Mouse (Mus musculus): ENCODE data around the gene Cir1.

Cir1 gene

GRCm38 (mm10) chr2:73302722-73303121, 9.8 kb downstream of the Cir1 start:
- DNase-seq (ENCODE audit: low read depth, low spot score), result no peak

- no peak for DNase-seq (ENCODE audit: low read depth, low spot score)
These were observed 10.5 kb downstream of the Cir1 start for GRCm38 (mm10) chr2:73301979-73302378.

GRCm38 (mm10) chr2:73298841-73299240, 13.7 kb downstream of the Cir1 start:
- DNase-seq (ENCODE audit: low read depth, low spot score), result no peak

- no peak for DNase-seq (ENCODE audit: low read depth, low spot score)
These were observed 14.3 kb downstream of the Cir1 start for GRCm38 (mm10) chr2:73298154-73298553.

GRCm38 (mm10) chr2:73295023-73295422, 17.5 kb downstream of the Cir1 start:
- DNase-seq (ENCODE audit: low read depth, low spot score), result no peak

- no peak for DNase-seq (ENCODE audit: low read depth, low spot score)
These were observed 21.4 kb downstream of the Cir1 start for GRCm38 (mm10) chr2:73291130-73291529.

- peak; percentile 54 for DNase-seq (ENCODE audit: low read depth, low spot score)
These were observed 26.9 kb downstream of the Cir1 start for GRCm38 (mm10) chr2:73285630-73286029.

- no peak for DNase-seq (ENCODE audit: low read depth, low spot score)
These were observed 30.8 kb downstream of the Cir1 start for GRCm38 (mm10) chr2:73281707-73282106.

- DNase-seq (ENCODE audit: low read depth, low spot score), result no peak
These were observed 31.3 kb downstream of the Cir1 start for GRCm38 (mm10) chr2:73281048-73281661.

- no peak for DNase-seq (ENCODE audit: low read depth, low spot score)
These were observed 32.0 kb downstream of the Cir1 start for GRCm38 (mm10) chr2:73280356-73281047.

- DNase-seq (ENCODE audit: low read depth, low spot score), result no peak
These were observed 33.0 kb downstream of the Cir1 start for GRCm38 (mm10) chr2:73279271-73280038.

- DNase-seq (ENCODE audit: low read depth, low spot score), result no peak
These were observed 33.6 kb downstream of the Cir1 start for GRCm38 (mm10) chr2:73278869-73279268.

GRCm38 (mm10) chr2:73278131-73278854, 34.2 kb downstream of the Cir1 start:
- DNase-seq (ENCODE audit: low read depth, low spot score), result peak; percentile 82

GRCm38 (mm10) chr2:73277709-73278075, 34.8 kb downstream of the Cir1 start:
- no peak for DNase-seq (ENCODE audit: low read depth, low spot score)

- DNase-seq (ENCODE audit: low read depth, low spot score), result peak; percentile 50
These were observed 35.3 kb downstream of the Cir1 start for GRCm38 (mm10) chr2:73277021-73277708.

- peak; percentile 31 for DNase-seq (ENCODE audit: low read depth, low spot score)
These were observed 36.3 kb downstream of the Cir1 start for GRCm38 (mm10) chr2:73276141-73276571.

- no peak for DNase-seq (ENCODE audit: low read depth, low spot score)
These were observed 37.0 kb downstream of the Cir1 start for GRCm38 (mm10) chr2:73275261-73276040.

- DNase-seq (ENCODE audit: low read depth, low spot score), result peak; percentile 87
These were observed 38.2 kb downstream of the Cir1 start for GRCm38 (mm10) chr2:73274119-73274920.

GRCm38 (mm10) chr2:73273249-73274118, 39.0 kb downstream of the Cir1 start:
- peak; percentile 84 for DNase-seq (ENCODE audit: low read depth, low spot score)

Data from A20 (cell line).